Mouse (Mus musculus): Measurements from ENCODE around the gene Vps13c. TPM values are rescaled to one million over a fixed set of nuclear protein-coding genes. Genes with fewer than 3 reads are reported as not detected.

Vps13c gene
- polyA plus RNA-seq, 1 experiment from 2014 or later: 3.9 TPM

DNA sequence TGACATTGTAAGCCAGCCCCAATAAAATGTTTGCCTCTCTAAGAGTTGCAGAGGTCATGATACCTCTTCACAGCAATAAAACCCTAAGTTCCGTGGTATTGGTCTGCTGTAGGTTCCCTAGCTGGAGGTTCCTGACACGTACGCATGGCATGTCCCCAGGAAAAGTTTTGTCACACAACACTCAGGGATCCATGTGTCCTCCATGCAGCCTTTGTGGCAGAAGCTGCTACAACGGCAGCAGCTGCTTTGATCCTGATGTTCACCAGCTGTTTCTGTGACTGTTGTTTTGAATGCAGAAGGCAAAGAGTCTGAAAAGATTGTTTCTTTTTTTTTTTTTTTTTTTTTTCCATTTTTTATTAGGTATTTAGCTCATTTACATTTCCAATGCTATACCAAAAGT lies 27.0 kb upstream of the Vps13c start:
- Histone ChIP-seq H3K36me3 (no peaks in the 10 kb centered on the region), H3K9me3 (replicated peaks) (no peaks in the 10 kb centered on the region), H3K9ac (no peak overlapping the region), H3K4me1 (peaks cover 15% of the 10 kb centered on the region), H3K27ac (replicated peaks) (peak overlapping the region; percentile 45), H3K4me2 (replicated peaks) (no peak overlapping the region), H3K27me3 (no peaks in the 10 kb centered on the region), H3K4me3 (replicated peaks) (no peak overlapping the region)
- WGBS: 48% methylated on average over 4 of the region's 4 CpGs
- no peak for ATAC-seq (ENCODE audit: insufficient number of reproducible peaks, low FRiP score, low TSS enrichment, low read depth)

- Histone ChIP-seq H3K36me3 (no peaks in the 10 kb centered on the region), H3K27me3 (no peaks in the 10 kb centered on the region), H3K27ac (replicated peaks) (peak overlapping the region; percentile 45), H3K4me1 (peaks cover 19% of the 10 kb centered on the region), H3K4me3 (replicated peaks) (no peak overlapping the region), H3K9ac (no peak overlapping the region), H3K4me2 (replicated peaks) (0 out of 2 replicates have a peak overlapping the region, but pooled peaks have one; percentile 13), H3K9me3 (replicated peaks) (no peaks in the 10 kb centered on the region)
- 1% methylated on average over 8 of the region's 8 CpGs for WGBS
- peak; percentile 86 for ATAC-seq (ENCODE audit: insufficient number of reproducible peaks, low FRiP score, low TSS enrichment, low read depth)
Measured at GRCm38 (mm10) chr9:67813665-67814337, 26.4 kb upstream of the Vps13c start.

DNA sequence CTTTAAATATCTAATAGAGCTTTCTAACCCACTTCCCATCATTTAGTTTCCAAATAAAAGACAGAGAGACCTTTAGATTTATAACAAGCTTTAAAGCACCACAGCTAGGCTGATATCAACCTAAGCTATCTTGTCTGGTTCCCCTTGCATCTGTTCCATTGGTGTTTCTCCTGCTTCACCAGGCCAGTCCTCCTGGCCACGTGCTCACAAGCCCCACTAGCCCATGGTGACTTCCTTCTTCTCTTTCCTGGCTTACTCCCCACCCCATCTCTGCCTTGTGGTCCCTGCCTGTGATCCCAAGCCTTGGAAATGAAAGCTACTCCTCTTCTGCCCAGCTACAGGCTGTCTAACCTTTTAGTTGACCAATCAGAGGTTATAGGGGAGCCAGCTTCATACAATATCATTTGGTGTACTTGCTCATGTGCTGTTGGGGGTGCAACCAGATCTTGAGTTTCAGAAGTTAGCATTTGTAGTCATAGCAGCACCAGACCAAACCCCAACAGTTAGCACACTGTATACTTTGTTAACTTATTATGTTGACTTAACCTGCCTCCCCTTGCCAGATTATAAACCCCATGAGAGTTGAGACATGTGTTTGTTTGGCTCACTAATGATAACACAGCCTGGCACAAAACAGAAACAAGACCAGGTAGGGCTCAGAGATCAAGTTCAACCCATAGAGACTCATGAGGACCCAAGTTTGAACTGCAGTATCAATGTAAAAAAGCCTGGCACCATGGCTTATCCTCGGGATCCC lies 23.8 kb upstream of the Vps13c start:
- Histone ChIP-seq H3K27ac (replicated peaks) (no peak overlapping the region), H3K9me3 (replicated peaks) (no peaks in the 10 kb centered on the region), H3K4me1 (peaks cover 19% of the 10 kb centered on the region), H3K36me3 (no peaks in the 10 kb centered on the region), H3K4me3 (replicated peaks) (no peak overlapping the region), H3K4me2 (replicated peaks) (no peak overlapping the region), H3K27me3 (no peaks in the 10 kb centered on the region), H3K9ac (no peak overlapping the region)
- 67% methylated on average over 2 of the region's 2 CpGs for WGBS
- no peak for ATAC-seq (ENCODE audit: insufficient number of reproducible peaks, low FRiP score, low TSS enrichment, low read depth)

- H3K36me3 ChIP-seq: no peaks in the 10 kb centered on the region
- H3K9me3 ChIP-seq (replicated peaks): no peaks in the 10 kb centered on the region
- no peak overlapping the region for H3K4me3 ChIP-seq (replicated peaks)
- H3K9ac ChIP-seq: no peak overlapping the region
- no peaks in the 10 kb centered on the region for H3K27me3 ChIP-seq
- no peak overlapping the region for H3K27ac ChIP-seq (replicated peaks)
- 21% methylated on average over 10 of the region's 10 CpGs for WGBS
- peaks cover 18% of the 10 kb centered on the region for H3K4me1 ChIP-seq
- ATAC-seq (ENCODE audit: insufficient number of reproducible peaks, low FRiP score, low TSS enrichment, low read depth): no peak; the same call in 1 of the 2 replicates
- no peak overlapping the region for H3K4me2 ChIP-seq (replicated peaks)
Measured at GRCm38 (mm10) chr9:67817898-67818667, 22.1 kb upstream of the Vps13c start.

DNA sequence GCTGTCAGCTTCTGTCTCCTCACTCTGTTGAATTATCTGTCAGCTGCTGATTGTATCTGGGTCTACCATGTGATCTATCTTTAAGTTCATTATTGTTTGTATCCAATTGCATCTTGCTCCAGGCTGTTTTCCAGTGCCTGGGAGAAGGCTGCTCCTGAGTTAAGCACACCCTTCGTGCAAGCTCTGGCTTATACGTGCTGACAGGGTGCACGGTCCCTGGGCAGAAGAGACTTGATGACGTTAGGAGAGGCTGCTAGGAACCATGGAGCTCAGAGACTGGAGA lies 21.6 kb upstream of the Vps13c start:
- Histone ChIP-seq H3K4me2 (replicated peaks) (no peak overlapping the region), H3K27ac (replicated peaks) (no peak overlapping the region), H3K9ac (no peak overlapping the region), H3K4me3 (replicated peaks) (no peak overlapping the region), H3K36me3 (no peaks in the 10 kb centered on the region), H3K27me3 (no peaks in the 10 kb centered on the region), H3K9me3 (replicated peaks) (no peaks in the 10 kb centered on the region), H3K4me1 (peaks cover 15% of the 10 kb centered on the region)
- WGBS: 48% methylated on average over 4 of the region's 4 CpGs
- ATAC-seq (ENCODE audit: insufficient number of reproducible peaks, low FRiP score, low TSS enrichment, low read depth): no peak

- no peaks in the 10 kb centered on the region for H3K36me3 ChIP-seq
- no peak overlapping the region for H3K4me3 ChIP-seq (replicated peaks)
- no peaks in the 10 kb centered on the region for H3K9me3 ChIP-seq (replicated peaks)
- H3K4me2 ChIP-seq (replicated peaks): no peak overlapping the region
- no peak overlapping the region for H3K27ac ChIP-seq (replicated peaks)
- 0 out of 2 replicates have a peak, but pooled peaks cover 4% of the 10 kb centered on the region for H3K4me1 ChIP-seq
- WGBS: 37% methylated on average over 5 of the region's 5 CpGs
- H3K27me3 ChIP-seq: no peaks in the 10 kb centered on the region
- ATAC-seq (ENCODE audit: insufficient number of reproducible peaks, low FRiP score, low TSS enrichment, low read depth): no peak
- H3K9ac ChIP-seq: no peak overlapping the region
Measured at GRCm38 (mm10) chr9:67823131-67823530, 17.1 kb upstream of the Vps13c start.

DNA sequence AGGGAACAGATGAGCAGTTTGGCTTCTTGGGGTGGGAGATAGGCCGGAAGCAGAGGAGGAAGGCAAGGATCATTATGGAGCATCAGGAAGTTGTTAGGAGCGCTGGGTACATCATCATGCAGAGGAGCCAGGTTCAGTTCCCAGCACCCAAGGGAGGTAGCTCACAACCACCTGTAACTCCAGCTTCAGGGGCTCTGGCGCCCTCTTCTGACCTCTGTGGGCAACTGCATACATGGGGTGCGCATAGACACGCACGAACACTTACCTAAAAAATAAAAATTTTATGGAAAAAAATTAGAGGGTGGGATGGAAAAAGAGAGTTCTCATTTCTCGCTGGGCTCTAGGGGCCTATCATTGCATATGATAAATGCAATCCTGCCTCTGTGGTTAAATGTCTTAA lies 14.7 kb upstream of the Vps13c start:
- H3K27me3 ChIP-seq: peaks cover 20% of the 10 kb centered on the region
- no peak for ATAC-seq (ENCODE audit: insufficient number of reproducible peaks, low FRiP score, low TSS enrichment, low read depth)

GRCm38 (mm10) chr9:67828182-67828581 lies 12.0 kb upstream of the Vps13c start:
- H3K9me3 ChIP-seq (replicated peaks): no peaks in the 10 kb centered on the region
- H3K4me1 ChIP-seq: peaks cover 25% of the 10 kb centered on the region
- ATAC-seq (ENCODE audit: insufficient number of reproducible peaks, low FRiP score, low TSS enrichment, low read depth): no peak
- 7% methylated on average over 3 of the region's 3 CpGs for WGBS
- peaks cover 42% of the 10 kb centered on the region for H3K27me3 ChIP-seq
- H3K4me3 ChIP-seq (replicated peaks): no peak overlapping the region
- no peak overlapping the region for H3K4me2 ChIP-seq (replicated peaks)
- no peaks in the 10 kb centered on the region for H3K36me3 ChIP-seq
- no peak overlapping the region for H3K27ac ChIP-seq (replicated peaks)
- no peak overlapping the region for H3K9ac ChIP-seq

More for the DNA sequence above, 14.7 kb upstream of the Vps13c start:
- H3K4me3 ChIP-seq (replicated peaks): no peak overlapping the region
- no peaks in the 10 kb centered on the region for H3K9me3 ChIP-seq (replicated peaks)
- 78% methylated on average over 7 of the region's 7 CpGs for WGBS
- no peaks in the 10 kb centered on the region for H3K36me3 ChIP-seq
- no peak overlapping the region for H3K27ac ChIP-seq (replicated peaks)
- H3K4me2 ChIP-seq (replicated peaks): no peak overlapping the region
- H3K9ac ChIP-seq: no peak overlapping the region
- peaks cover 4% of the 10 kb centered on the region; the same call in 1 of the 2 replicates for H3K4me1 ChIP-seq

GRCm38 (mm10) chr9:67830411-67831358 lies 9.5 kb upstream of the Vps13c start:
- Histone ChIP-seq H3K4me2 (replicated peaks) (peak overlapping the region; percentile 95), H3K27me3 (peaks cover 42% of the 10 kb centered on the region), H3K4me1 (peaks cover 25% of the 10 kb centered on the region), H3K27ac (replicated peaks) (no peak overlapping the region), H3K9ac (peak overlapping the region; percentile 21; the same call in 1 of the 2 replicates), H3K4me3 (replicated peaks) (peak overlapping the region; percentile 60), H3K9me3 (replicated peaks) (no peaks in the 10 kb centered on the region), H3K36me3 (no peaks in the 10 kb centered on the region)
- WGBS: 2% methylated on average over 56 of the region's 84 CpGs
- peak; percentile 86 for ATAC-seq (ENCODE audit: insufficient number of reproducible peaks, low FRiP score, low TSS enrichment, low read depth)

DNA sequence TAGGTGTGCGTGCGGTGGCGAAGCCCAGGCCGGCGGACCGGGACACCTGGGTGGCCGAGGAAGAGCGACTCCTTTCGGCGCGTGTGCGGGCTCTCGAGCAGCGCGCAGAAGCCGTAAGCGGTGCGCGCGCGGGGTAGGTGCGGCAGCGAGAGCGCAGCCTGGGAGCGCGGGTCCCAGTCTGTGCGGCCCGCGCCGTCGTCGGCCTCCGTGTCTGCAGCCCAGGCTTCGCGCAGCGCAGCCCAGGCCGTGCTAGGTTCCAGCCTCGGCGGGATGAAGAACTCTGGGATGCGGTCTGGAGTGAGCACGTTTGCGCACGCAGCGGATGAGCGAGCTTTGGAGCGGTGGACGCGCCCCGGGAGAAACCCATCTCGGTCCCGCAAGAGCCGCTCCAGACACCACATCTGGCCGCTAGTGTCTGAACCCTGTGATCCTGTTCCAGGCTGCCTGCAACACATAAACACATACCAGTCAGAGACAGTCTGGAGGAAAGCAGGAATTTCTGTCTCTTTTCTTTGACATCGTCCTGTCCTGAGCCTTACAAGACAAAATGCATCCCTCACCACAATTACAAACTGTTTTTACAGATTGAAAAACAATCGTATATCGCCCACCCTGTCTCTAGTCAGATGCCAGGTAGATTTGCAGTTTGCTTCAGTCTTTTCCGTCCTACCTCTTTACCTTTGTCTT lies 8.7 kb upstream of the Vps13c start:
- ATAC-seq (ENCODE audit: insufficient number of reproducible peaks, low FRiP score, low TSS enrichment, low read depth): peak; percentile 56; the same call in 1 of the 2 replicates
- no peaks in the 10 kb centered on the region for H3K9me3 ChIP-seq (replicated peaks)
- WGBS: 1% methylated on average over 57 of the region's 57 CpGs

More for the DNA sequence above, 8.7 kb upstream of the Vps13c start:
- H3K4me3 ChIP-seq (replicated peaks): peak overlapping the region; percentile 60
- no peaks in the 10 kb centered on the region for H3K36me3 ChIP-seq
- no peak overlapping the region for H3K27ac ChIP-seq (replicated peaks)
- peak overlapping the region; percentile 21 for H3K9ac ChIP-seq
- H3K27me3 ChIP-seq: peaks cover 42% of the 10 kb centered on the region
- H3K4me1 ChIP-seq: peaks cover 25% of the 10 kb centered on the region
- peak overlapping the region; percentile 95 for H3K4me2 ChIP-seq (replicated peaks)
